Mouse (Mus musculus): ENCODE data around the gene Umod. TPM values are rescaled to one million over a fixed set of nuclear protein-coding genes. Genes with fewer than 3 reads are reported as not detected.

The Umod gene
- polyA plus RNA-seq (2017; shearing (Covaris generic)) = not detected

GRCm38 (mm10) chr7:119479256-119479655, at the start of gene Umod:
TSS of gene Umod (minus strand) at chr7:119479282.

GRCm38 (mm10) chr7:119523389-119523788, 44.3 kb upstream of the Umod start, which contains the start of gene Pdilt:
TSS of gene Pdilt (minus strand) at chr7:119523489.

GRCm38 (mm10) chr7:119519163-119519562, 40.1 kb upstream of the Umod start, which contains the start of gene Acsm5:
TSS of gene Acsm5 (plus strand) at chr7:119519463.

GRCm38 (mm10) chr7:119459185-119459584, 19.9 kb downstream of the Umod start, which contains the start of gene Gp2:
TSS of gene Gp2 (minus strand) at chr7:119459285.

Other genes with a start within 250 kb of the Umod start
- not detected for gene Gp2, start 20.0 kb downstream of the Umod start, polyA plus RNA-seq (2017; shearing (Covaris generic))
- gene Acsm5, start 40.2 kb upstream of the Umod start, polyA plus RNA-seq (2017; shearing (Covaris generic)) = not detected
- not detected for gene Pdilt, start 44.2 kb upstream of the Umod start, polyA plus RNA-seq (2017; shearing (Covaris generic))
- gene Acsm2, start 75.1 kb upstream of the Umod start, polyA plus RNA-seq (2017; shearing (Covaris generic)) = not detected
- not detected for gene Acsm1, start 127.7 kb upstream of the Umod start, polyA plus RNA-seq (2017; shearing (Covaris generic))
- gene Acsm4, start 210.7 kb upstream of the Umod start, polyA plus RNA-seq (2017; shearing (Covaris generic)) = not detected
- 66.8 TPM for gene Thumpd1, start 241.5 kb upstream of the Umod start, polyA plus RNA-seq (2017; shearing (Covaris generic))